Mouse (Mus musculus): ENCODE data around the gene Trim2. TPM values are rescaled to one million over a fixed set of nuclear protein-coding genes. Genes with fewer than 3 reads are reported as not detected.

Gene Trim2
- total and polyA plus RNA-seq, 2 experiments from 2014 or later, result 127 to 186 TPM

- Histone ChIP-seq H3K4me1 (ENCODE audit: insufficient read depth) (no peaks in the 10 kb centered on the region; the same call in 1 of the 2 replicates), H3K4me2 (ENCODE audit: low read depth) (peak overlapping the region; percentile 45), H3K4me3 (ENCODE audit: low read depth, low read length) (no peak overlapping the region), H3K27me3 (ENCODE audit: insufficient read depth, low read length) (no peaks in the 10 kb centered on the region), H3K27ac (ENCODE audit: low read depth, low read length) (no peak overlapping the region), H3K36me3 (ENCODE audit: insufficient read depth) (no peaks in the 10 kb centered on the region), H3K9ac (no peak overlapping the region), H3K9me3 (ENCODE audit: low read length) (no peaks in the 10 kb centered on the region)
- DNase-seq (no peak), ATAC-seq (no peak)
- WGBS, result 47% methylated on average over 8 of the region's 8 CpGs
- no peak for TF ChIP-seq CTCF (IDR thresholded peaks at IDR 0.05; ENCODE audit: low read depth)
These were observed 28.9 kb upstream of the Trim2 start for GRCm38 (mm10) chr3:84335421-84336073.

DNA sequence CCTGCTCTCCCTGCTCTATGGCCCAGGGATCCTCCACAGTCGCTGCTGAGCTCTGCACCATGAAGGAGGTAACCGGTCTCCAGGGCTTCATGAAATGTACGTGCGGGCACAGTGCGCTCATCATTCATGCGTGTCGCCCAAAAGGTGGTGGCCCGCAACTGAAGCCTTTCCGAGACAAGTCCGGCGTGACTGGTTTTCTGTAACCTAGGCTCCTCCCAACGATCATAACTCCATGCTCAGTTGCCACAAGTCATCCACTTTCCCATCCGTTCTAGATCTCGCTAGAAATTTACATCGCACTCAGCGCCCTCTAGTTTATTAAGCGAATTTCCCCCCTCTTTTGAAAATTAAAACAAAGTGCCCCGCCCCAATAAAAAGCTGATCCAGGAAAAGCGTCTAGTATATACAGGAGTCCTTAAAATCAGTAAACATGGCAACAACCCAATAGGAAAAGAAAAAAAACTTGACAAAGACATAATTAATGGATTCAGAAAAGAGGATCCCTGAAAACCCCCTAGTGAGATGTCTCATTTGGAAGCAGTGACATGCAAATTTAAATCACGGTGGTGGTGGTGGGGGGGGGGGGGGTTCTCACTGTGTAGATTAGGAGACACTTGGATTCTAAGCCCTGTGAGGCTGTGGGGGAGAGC lies 28.2 kb upstream of the Trim2 start:
- peak; percentile 32; the same call in 1 of the 2 replicates for ATAC-seq

GRCm38 (mm10) chr3:84333400-84334349 lies 27.0 kb upstream of the Trim2 start:
- Histone ChIP-seq H3K4me2 (ENCODE audit: low read depth) (no peak overlapping the region), H3K9ac (no peak overlapping the region), H3K27ac (ENCODE audit: low read depth, low read length) (no peak overlapping the region), H3K9me3 (ENCODE audit: low read length) (no peaks in the 10 kb centered on the region), H3K4me3 (ENCODE audit: low read depth, low read length) (no peak overlapping the region), H3K27me3 (ENCODE audit: insufficient read depth, low read length) (no peaks in the 10 kb centered on the region), H3K36me3 (ENCODE audit: insufficient read depth) (no peaks in the 10 kb centered on the region), H3K4me1 (ENCODE audit: insufficient read depth) (no peaks in the 10 kb centered on the region; the same call in 1 of the 2 replicates)
- DNase-seq (no peak), ATAC-seq (peak; percentile 23; the same call in 1 of the 2 replicates)
- 53% methylated on average over 22 of the region's 22 CpGs for WGBS
- peak; percentile 57 for TF ChIP-seq CTCF (IDR thresholded peaks at IDR 0.05; ENCODE audit: low read depth)

More for the DNA sequence above, 28.2 kb upstream of the Trim2 start:
- peak overlapping the region; percentile 45 for H3K4me2 ChIP-seq (ENCODE audit: low read depth)
- no peak overlapping the region for H3K27ac ChIP-seq (ENCODE audit: low read depth, low read length)
- no peak for DNase-seq
- 11% methylated on average over 20 of the region's 20 CpGs for WGBS
- H3K9me3 ChIP-seq (ENCODE audit: low read length), result no peaks in the 10 kb centered on the region
- H3K4me1 ChIP-seq (ENCODE audit: insufficient read depth), result no peaks in the 10 kb centered on the region; the same call in 1 of the 2 replicates
- H3K27me3 ChIP-seq (ENCODE audit: insufficient read depth, low read length), result no peaks in the 10 kb centered on the region
- H3K4me3 ChIP-seq (ENCODE audit: low read depth, low read length), result peak overlapping the region; percentile 24
- H3K36me3 ChIP-seq (ENCODE audit: insufficient read depth), result no peaks in the 10 kb centered on the region
- TF ChIP-seq CTCF (IDR thresholded peaks at IDR 0.05; ENCODE audit: low read depth), result no peak
- no peak overlapping the region for H3K9ac ChIP-seq

- no peak for TF ChIP-seq CTCF (IDR thresholded peaks at IDR 0.05; ENCODE audit: low read depth)
- DNase-seq (no peak), ATAC-seq (no peak)
- Histone ChIP-seq H3K27me3 (ENCODE audit: insufficient read depth, low read length) (no peaks in the 10 kb centered on the region), H3K4me1 (ENCODE audit: insufficient read depth) (no peaks in the 10 kb centered on the region; the same call in 1 of the 2 replicates), H3K36me3 (ENCODE audit: insufficient read depth) (no peaks in the 10 kb centered on the region), H3K27ac (ENCODE audit: low read depth, low read length) (no peak overlapping the region), H3K9ac (no peak overlapping the region), H3K4me2 (ENCODE audit: low read depth) (no peak overlapping the region), H3K9me3 (ENCODE audit: low read length) (no peaks in the 10 kb centered on the region), H3K4me3 (ENCODE audit: low read depth, low read length) (no peak overlapping the region)
- 84% methylated on average over 2 of the region's 2 CpGs for WGBS
These were observed 23.5 kb upstream of the Trim2 start for GRCm38 (mm10) chr3:84330210-84330609.

GRCm38 (mm10) chr3:84324967-84325441 lies 18.3 kb upstream of the Trim2 start:
- Histone ChIP-seq H3K4me1 (ENCODE audit: insufficient read depth) (no peaks in the 10 kb centered on the region), H3K9me3 (ENCODE audit: low read length) (no peaks in the 10 kb centered on the region), H3K36me3 (ENCODE audit: insufficient read depth) (no peaks in the 10 kb centered on the region), H3K27ac (ENCODE audit: low read depth, low read length) (no peak overlapping the region), H3K9ac (no peak overlapping the region), H3K4me2 (ENCODE audit: low read depth) (no peak overlapping the region), H3K4me3 (ENCODE audit: low read depth, low read length) (no peak overlapping the region), H3K27me3 (ENCODE audit: insufficient read depth, low read length) (no peaks in the 10 kb centered on the region)
- DNase-seq (no peak), ATAC-seq (no peak)
- 86% methylated on average over 12 of the region's 12 CpGs for WGBS
- TF ChIP-seq CTCF (IDR thresholded peaks at IDR 0.05; ENCODE audit: low read depth), result no peak

DNA sequence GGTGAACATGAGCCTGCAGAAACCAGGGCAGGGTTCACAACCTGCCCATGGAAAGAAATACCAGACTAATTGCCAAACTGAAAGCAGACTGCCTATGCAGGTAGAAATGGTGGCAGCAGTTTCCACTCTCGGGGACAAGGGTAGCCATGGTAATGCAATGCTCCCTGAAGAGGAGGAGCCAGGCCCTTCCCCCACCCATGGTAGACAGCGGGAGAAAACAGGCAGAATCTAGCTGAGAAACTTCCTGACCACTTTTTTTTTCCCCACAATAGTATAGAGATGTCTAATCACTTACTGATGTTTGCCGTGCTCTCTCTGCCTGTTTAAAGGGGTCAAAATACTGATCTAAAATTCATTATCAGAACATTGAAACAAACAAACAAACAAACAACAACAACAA lies 17.8 kb upstream of the Trim2 start:
- no peaks in the 10 kb centered on the region for H3K9me3 ChIP-seq (ENCODE audit: low read length)
- no peak overlapping the region for H3K9ac ChIP-seq
- no peak overlapping the region for H3K27ac ChIP-seq (ENCODE audit: low read depth, low read length)
- H3K27me3 ChIP-seq (ENCODE audit: insufficient read depth, low read length), result no peaks in the 10 kb centered on the region
- ATAC-seq (0 out of 2 replicates have a peak, but pooled peaks have one; percentile 34), DNase-seq (no peak)
- WGBS, result 28% methylated on average over 3 of the region's 3 CpGs
- H3K4me1 ChIP-seq (ENCODE audit: insufficient read depth), result no peaks in the 10 kb centered on the region
- TF ChIP-seq CTCF (IDR thresholded peaks at IDR 0.05; ENCODE audit: low read depth), result no peak
- H3K36me3 ChIP-seq (ENCODE audit: insufficient read depth), result no peaks in the 10 kb centered on the region
- no peak overlapping the region for H3K4me2 ChIP-seq (ENCODE audit: low read depth)
- H3K4me3 ChIP-seq (ENCODE audit: low read depth, low read length), result no peak overlapping the region

Measured in forebrain, postnatal 0 days (tissue).